Mouse (Mus musculus) ovary, postnatal 36 days (tissue): Measurements from ENCODE around the gene Krt87.

ENCODE experiments used
- DNase-seq: peaks from one replicate; pipeline ENCODE4 v3.0.0; 2022; ENCODE audit warnings: low spot score, mixed read lengths

Gene Krt87

DNA sequence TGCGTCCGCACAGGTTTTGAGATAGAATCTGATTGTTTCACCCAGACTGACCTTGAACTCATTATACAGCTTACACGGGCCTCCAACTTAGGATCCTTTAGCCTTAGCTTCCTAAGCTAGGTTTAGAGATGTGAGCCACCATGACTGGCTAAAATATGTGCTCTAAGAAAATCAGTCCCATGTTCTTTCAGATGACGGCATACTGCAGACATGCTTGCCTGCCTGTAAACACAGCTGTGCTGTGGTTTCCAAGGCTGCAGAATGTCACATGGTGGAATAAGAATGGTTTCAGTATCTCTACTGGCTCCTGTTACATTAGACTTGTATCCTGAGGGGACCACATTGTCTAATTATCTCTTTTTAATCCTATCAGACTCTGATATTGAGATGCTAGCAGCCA lies 19.7 kb downstream of the Krt87 start:
- DNase-seq, result no peak

DNA sequence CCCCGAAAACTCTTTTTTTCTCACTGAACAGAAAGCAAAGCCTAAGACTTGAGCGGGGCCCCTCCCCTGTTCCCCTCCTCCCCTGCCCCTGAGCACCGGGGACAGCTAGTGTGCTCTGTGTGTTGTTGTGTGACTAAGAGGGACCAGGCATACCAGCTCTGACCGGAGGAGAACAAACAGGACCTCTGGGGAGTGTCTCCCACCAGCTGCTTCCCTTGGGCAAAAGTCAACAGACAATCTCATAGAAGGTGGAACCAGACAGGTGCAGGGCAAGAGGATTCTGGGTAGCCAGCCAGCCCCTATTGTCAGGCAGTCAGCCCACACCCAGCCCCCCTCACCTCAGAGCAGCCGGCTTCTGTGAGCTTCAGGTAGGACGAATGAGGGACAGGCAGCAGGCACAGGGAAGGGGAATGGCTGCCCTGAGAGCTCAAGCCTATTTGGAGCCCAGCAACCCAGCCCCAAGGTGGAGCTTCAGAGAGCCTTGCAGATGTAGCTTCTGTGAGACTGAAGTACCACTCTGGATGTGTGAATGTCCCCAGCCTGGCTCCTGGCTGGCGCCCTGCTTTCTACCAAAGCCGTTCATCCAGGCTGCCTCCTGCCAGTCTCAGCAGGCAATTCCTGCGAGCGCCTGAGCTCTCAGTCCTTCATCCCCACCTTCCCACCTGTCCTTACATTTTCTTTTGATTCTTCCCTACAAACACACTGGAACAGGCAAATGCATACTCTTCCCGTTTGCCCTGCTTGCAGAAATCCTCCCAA lies 23.6 kb downstream of the Krt87 start:
- DNase-seq, result no peak

DNA sequence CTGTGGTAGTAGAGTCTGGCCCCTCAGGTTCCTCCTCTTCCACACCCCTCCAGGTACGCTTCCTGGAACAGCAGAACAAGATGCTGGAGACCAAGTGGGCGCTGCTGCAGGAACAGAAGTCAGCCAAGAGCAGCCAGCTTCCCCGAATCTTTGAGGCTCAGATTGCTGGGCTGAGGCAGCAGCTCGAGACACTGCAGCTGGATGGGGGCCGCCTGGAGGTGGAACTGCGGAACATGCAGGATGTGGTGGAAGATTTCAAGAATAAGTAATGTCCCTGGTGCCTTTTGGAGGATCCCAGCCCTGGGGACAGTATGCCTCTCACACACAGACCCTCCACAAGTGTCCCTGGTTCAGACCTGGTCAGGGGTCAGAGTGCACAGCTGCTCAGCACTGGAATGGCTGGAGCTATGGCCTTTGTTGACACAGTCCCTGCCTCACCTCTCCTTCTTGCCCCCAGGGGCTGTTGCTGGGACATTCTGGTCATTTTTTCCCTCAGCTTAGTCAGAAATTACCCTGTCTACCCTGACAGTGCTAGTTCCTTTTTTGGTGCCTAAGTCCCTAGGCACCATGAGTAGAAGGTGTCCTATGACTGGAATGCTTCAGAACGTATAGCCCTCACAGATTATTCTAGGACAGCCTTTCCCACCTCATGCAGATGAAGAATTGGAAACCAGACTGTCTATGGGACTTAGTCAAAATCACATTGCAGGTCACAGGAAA lies 24.5 kb downstream of the Krt87 start:
- no peak for DNase-seq

DNA sequence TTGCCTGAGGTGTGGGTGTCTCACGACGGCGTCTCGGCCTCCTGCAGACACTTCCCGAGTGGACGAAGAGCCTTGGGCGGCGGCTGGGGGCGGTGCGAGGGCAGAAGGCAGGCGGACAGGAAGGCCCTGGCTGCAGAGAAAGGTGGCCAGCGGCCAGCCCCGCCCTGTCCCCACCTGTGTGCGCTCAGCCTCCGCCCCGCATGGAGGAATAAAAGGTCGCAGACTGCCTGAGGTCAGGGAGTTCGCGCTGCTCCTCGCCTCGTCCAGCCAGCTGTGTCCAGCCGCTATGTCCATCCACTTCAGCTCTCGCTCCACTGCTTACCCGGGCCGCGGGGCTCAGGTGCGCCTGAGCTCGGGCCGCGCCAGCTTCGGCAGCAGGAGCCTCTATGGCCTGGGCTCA lies 26.4 kb downstream of the Krt87 start:
- peak; percentile 47 for DNase-seq

DNA sequence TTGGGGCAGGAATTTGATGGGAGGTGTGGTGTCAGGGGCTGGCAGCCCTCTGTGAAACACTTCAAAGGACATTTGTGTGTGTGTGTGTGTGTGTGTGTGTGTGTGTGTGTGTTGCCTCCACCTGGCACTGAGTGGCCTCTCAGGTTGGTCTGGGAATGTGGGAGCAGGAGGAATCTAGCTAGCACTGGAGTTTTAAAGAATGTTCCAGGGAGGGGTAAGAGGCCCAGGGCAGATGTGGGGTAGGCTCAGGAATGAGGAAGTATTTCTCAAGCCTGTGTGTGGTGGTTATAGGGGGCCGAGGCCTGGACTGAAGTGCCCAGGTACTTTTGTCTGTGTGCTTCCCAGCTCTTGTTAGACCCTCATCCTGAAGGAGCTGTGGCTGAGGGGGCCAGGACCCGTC lies 27.8 kb downstream of the Krt87 start, which contains the start of gene Krt7:
Gene Krt7 (plus strand): TSS at position 269 of the 400 bp plus-strand sequence.
- no peak for DNase-seq

DNA sequence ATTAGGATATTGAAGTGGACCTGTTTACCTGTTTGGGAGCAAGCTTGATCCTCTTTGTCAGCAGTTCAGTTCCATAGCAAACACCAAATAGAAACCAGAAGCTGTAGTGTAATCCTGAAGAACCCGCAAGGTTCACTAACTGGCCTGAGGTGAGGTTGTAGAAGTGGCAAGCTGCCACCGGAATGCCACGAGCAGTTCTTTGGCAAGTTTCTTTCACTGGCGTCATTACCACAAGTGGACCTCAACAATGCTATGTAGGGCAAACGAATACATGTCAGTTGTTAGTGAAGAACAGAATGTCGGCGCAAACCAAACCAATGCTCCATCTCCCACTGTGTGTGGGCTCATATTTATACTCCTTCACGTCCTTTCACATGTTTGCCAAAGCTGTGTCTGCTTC lies 40.3 kb downstream of the Krt87 start:
- no peak for DNase-seq

DNA sequence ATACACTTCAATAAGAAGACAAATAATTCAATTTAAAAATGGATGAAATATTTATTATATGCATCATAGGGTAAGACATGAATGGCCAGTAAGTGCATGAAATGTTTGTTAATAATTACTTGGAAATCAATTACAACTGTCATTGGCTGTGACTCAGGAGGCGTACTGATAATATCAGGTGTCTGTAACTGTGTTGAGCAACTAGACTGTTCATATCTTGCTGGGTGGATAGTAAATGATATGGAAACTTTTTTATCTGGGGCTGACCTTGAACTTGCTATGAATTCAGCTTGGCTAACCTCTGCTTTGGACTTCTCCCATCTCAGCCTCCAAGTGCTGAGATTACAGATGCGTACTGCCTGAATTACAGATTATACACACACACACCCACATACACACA lies 40.9 kb downstream of the Krt87 start:
- DNase-seq, result no peak

DNA sequence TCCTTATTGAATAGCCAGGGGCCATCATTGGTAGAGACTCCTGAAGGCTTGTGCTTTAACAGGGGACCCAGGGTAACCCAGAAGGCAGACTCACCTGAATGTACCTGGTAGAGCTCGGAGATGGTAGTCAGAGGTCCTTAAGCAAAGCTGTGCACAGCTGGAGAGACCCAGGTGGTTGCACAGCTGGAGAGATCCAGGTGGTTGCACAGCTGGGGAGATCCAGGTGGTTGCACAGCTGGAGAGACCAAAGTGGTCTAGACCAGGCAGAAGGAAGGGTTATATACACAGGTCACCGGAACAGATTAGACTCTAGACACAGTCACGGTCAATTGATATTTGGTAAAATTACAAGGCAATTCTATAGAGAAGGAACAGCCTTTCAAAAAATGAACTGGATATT lies 41.7 kb downstream of the Krt87 start:
- no peak for DNase-seq

DNA sequence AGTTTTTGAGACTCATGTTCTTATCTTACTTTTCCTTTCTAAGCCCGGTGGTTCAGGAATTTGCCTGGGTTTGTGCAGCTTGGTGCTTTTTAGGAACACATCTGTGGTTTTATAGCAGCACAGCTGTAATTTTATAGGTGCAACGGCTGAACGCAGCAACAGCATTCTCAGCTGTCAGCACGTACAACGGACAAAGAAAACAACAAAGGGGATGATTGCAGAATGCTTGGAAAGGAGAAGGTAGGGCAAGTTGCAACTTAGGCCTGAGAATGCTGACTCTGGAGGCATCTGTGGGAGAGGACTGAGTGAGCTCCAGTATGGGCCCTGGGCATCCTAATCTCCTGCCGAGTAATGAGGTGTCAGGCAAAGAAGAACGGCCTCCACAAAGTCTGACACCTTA lies 42.1 kb downstream of the Krt87 start:
- DNase-seq, result no peak

DNA sequence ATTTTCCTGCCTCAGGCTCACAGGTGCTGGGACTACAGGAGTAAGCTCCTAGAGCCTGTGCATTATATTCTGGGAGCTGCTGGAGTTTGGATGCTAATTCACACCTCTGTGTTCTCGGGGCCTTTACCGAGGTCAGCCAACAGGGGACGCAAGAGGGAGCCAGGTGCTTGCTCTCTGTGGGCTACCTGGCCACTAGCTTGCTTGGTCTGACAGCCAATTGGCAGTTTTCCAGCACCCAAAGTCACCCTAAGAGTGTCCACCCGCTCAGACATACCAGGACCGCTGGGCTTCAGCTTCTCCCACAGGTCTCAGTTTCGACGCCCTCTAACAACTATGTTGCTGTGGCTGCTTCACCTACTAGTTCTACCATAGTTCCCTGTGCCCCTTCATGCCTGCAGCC lies 43.7 kb downstream of the Krt87 start:
- no peak for DNase-seq

DNA sequence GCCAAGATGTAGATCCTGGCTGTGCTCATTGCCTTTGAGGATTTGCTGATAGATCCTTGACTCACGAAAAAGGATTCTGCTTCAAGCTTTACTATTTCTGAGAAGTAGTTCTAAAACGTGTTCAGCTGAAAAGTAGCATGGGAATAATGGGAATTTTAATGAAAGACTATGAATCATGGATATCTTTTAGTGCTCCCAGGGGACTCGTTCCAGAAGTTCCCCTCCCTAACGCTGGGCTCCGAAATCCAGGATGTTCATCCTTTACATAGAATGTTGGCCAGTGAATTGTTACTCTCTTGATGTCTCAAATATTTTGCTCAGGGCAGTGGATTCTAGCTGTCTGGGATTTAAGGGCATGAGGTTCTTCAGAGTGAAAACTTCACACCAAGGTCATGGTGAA lies 46.4 kb downstream of the Krt87 start:
- no peak for DNase-seq

DNA sequence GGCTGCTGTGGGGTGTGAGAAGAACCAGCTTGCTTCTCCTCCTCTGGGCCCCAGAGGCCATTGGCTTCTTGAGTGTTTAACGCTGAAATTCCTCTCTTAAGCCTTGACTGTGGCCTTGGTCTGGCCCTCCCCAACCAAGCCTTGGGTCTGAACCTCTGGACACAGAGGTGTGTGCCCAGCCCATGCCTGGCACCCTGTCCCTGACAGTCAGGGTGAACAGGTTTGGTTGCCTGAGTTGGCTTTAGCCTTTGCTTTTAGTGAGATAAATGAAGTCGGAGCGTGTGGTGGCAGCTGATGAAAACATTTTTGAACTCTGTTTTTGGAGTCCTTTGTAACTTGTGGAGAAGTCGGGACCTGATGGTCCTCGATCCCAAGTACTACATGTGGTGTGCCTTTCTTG lies 48.4 kb downstream of the Krt87 start:
- no peak for DNase-seq

DNA sequence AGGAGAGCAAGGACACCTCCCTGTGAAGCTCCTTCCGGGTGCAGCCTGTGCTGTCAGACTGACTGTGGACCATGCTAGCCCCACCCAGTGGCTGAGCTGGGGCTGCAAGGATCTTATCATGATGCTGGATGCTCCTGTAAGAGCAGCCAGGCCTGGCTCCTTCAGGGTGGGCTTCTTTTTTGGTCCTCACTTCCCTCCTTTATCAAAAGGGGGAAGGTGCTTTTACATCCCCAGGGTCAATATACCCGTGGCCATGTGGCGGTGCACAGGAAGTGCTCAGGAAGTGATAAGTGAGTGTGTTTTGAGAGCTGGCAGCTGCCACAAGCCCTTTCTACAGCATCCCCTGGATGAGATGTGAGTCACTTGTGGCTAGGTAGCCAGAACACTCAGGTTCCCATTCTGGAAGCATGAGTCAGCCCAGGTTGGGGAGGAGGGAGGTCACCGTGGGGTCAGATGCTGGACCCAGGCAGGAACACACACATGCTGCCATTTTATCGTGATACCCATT lies 50.5 kb downstream of the Krt87 start:
- no peak for DNase-seq

DNA sequence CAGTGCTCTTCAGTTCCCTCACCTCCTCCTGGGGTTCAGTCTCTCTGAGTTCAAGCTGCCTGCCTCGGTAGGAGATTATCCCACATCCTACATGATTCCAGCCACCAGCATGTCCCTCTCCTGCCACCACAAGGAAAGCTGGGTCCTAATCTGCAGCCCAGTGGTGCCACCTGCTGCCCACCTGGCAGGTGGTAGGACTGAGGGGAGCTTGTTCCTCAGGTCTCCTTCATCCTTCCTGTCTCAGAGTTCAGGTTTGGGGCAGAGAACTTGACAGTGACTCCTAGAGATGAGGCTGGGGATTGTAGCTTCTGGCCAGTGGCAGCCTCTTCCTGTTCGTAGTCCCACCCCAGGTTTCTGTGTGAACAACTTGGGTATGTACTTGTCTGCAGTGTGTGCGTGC lies 51.4 kb downstream of the Krt87 start:
- peak; percentile 49 for DNase-seq

DNA sequence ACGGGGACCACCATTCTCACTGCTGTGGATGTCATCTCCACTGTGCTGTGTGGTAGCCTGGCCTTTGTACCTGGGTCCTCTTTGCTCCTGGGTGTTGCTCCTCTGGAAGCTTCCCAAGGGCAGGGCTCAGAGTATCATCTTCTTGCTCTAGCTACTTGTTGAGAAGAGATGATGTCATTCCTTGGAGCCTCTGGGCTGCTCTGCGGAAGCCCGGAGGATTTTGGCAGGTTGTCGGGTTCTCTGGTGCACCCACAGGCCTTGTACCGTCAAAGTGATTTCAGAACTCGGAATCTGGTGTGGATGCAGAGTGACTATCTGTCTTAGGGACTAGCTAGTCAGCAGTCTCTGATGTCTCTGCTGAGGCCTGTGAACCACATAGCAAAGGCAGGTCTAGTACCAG lies 53.5 kb downstream of the Krt87 start:
- no peak for DNase-seq

DNA sequence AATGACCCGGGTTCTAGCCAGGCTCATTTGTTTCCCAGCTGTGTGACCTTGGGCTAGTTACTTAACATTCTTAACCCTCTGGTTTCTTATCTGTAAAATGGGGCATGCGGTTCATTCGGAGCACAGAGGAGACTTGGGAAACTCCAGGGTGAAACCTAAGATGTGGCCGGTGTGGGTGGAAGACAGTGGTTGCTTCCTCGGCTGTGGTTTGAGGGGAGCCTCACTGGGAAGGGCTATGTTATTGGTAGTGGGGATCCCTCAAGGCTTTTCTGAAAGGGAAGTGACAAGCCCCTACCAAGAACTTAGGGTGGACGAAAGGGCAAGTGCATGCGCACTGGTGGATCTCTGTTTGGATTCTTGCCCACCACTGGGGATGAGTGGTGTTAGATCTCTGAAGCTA lies 54.0 kb downstream of the Krt87 start:
- no peak for DNase-seq

DNA sequence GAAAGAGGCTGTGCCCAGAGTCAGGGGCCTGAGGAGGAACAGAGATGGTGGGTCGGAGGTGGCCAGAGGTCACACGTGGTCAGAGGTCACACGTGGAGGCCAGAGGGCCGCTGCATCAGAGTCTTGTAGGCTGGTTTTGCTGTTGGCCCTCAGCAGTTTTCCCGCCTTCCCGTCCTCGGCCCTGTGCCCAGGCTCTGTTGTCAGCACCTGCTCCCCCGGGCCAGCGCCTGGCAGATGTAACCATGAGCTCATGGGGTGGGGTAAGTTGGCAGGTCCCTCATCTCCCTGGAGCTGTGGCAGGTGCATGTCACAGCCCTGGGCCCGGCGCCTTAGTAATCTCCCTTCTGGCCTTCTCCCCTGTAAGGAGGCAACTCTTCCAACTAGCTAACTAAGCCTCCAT lies 55.8 kb downstream of the Krt87 start:
- DNase-seq, result no peak

DNA sequence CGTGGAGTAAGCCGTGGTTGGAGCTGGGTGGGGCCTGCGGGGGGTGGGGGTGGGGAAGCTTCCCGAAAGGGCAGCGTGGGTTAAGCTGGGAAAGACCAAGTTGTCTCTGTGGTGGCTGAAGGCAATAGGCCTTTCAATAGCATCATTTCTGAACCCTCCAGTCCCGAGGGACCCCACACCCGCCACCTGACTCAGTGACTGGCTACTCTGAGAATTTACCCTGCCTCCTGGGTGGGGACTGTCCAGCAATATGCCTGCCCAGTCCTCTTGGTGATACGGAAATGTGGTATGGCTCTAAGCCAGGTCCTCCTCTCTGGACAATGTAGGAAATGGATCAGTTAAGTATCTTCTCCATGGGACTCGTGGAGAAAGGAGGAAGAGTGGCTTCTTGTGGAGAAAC lies 56.8 kb downstream of the Krt87 start:
- DNase-seq, result no peak
